Mouse (Mus musculus) frontal cortex, postnatal 36 days (tissue): ENCODE measurements around the gene Vamp5.

Experiments
- DNase-seq, 2 experiments: peaks; one replicate each; pipeline ENCODE4 v3.0.0; 2022; ENCODE audit warnings: low spot score in 2 of 2

Gene Vamp5

DNA sequence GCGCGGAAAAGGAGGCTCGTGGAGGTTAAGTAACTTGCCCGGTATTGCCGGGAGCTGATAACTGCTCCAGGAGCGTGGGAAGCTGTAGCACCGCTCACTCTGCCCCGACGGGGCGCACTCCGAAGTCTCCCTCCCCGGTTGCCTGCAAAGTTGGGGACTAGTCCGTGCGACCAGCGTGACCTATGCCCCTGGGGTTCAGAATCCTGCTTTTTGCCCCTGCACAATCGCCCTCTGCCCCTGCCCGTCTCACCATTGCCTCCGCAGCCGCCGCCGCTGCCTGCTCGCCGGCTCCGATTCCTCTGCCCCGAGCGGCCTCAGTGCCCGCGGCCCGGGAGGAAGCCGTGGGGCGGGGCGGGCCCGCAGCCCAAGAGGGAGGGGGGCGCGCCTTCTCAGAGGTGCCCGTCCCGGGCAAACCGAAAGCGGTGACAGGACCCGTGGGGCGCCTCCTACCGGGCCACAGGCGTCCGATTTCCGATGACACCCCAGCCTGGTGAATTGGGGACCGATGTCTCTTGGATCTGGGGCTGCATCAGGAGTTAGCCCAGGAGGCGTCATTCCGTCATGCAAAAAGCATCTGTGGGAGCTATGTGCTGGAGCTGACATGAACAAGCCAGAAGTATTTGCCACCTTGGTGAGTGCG is at the start of gene Vamp5:
TSS of gene Vamp5 (minus strand) at position 338 of the 640 bp plus-strand sequence.
- DNase-seq, result no peak

DNA sequence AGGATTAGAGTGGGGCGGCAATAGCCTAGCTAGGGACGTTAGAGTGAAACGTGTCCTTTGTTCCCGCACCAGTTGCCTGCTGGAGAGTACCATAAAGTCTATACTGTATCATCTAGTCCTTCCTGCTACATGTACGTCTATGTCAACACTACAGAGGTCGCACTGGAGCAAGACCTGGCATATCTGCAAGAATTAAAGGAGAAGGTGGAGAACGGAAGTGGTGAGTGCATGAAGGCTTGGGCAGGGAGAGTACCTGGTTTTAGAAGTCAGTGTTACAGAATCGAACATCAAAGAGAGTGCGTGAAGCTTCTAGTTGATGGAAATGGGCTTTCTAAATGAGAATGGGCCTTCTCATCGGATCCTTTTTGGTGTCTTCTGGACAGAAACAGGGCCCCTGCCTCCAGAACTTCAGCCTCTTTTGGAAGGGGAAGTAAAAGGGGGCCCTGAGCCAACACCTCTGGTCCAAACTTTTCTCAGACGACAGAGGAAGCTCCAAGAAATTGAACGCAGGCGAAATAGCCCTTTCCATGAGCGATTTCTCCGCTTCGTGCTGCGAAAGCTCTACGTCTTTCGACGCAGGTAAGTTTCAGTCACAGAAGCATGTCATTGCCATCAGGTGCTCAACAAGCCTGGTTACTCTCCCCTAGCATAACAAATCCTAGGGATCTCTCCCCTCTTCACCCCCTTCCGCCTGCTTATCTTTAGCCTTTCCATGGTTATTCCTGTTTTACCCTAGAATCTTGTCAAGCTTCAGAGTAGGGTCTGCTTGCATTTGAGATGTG is 49.0 kb upstream of the Vamp5 start:
- no peak for DNase-seq

DNA sequence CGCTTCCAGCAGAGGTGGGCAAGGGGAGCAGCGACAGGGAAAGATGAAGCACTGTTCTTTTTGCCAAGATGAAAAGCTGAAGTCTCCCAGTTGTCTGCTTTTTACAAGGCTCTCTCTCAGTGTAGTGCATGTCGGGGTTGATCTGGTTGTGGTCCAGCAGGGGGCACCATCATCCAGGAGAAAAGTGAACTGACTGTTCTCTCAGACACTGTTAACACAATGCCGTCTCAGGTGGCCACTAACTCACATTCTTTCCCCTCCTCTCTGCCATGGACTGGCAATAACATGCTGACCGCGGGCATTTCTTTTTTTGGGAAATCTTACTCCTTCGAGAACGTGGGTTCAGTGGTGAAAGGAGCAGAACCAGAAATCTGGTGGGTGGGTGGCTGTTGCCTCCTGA is 47.8 kb upstream of the Vamp5 start:
- DNase-seq, result peak; percentile 68 to 76

DNA sequence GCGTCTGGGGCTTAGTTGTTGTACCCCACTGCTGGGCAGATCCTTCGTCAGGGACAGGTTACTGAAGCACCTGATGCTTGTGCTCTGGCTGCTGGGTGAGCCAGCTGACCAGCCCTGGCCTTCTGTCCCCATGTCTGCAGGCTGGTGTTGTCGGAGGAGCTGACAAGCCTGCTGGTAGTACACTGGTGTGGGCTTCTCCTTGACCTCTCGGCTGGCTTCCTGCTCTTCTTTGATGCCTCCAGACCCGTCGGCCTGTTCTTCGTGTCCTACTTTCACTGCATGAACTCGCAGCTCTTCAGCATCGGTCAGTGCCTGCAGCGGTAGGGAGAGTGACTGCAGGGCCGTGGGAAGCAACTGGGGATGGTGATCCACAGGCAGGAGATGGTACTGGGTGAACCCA is 45.4 kb upstream of the Vamp5 start:
- DNase-seq, result no peak

DNA sequence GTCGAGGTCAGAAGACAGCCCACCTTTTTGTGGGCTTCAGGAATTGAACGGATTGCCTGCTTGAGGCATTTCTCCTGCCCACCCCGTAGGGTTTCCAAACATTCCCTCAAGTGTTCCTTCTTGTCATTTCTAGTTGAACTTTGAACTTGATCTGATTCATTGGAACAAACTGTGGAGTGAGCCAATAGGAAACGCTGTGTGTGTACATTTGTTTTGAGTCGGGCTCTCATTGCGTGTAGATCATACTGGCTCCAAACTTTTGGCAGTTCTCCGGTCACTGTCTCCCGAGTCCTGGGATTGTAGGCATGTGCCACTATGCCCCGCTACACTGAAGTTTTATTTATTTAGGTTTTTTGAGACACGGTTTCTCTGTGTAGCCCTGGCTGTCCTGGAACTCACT is 40.6 kb upstream of the Vamp5 start:
- no peak for DNase-seq

DNA sequence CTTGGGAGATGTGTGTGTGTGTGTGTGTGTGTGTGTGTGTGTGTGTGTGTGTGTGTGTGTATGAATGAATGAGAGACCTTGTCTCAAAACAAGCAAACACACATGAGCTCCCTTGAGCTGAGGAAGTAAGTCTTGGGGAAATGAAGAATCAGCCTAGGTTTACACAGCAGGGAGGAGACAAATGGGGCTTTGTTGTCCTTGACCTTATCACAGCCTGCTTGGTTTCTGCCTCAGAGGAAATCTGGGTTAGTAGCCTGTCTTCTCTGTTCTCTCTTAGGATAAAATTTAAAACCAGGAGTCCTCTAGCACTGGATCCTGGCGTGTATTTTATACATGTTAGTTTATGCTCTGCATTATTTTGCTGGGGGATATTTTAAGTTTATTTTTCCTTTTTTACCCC is 39.5 kb upstream of the Vamp5 start:
- DNase-seq, result no peak

DNA sequence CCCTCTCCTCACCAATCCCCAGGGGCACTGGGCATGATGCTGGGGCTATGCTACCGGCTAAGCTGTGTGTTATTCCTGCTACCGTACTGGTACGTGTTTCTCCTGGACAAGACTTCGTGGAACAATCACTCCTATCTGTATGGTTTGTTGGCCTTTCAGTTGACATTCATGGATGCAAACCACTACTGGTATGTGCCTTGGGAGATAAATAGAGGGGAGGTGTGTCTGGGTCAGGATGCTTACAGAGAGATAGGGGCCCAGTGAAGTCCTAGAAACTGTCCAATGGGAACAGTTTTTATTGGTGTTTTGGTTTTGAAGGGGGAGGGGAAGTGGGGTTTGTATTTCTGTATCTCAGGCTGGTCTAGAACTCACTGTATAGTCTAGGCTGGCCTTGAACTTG is 38.0 kb upstream of the Vamp5 start:
- DNase-seq, result no peak

DNA sequence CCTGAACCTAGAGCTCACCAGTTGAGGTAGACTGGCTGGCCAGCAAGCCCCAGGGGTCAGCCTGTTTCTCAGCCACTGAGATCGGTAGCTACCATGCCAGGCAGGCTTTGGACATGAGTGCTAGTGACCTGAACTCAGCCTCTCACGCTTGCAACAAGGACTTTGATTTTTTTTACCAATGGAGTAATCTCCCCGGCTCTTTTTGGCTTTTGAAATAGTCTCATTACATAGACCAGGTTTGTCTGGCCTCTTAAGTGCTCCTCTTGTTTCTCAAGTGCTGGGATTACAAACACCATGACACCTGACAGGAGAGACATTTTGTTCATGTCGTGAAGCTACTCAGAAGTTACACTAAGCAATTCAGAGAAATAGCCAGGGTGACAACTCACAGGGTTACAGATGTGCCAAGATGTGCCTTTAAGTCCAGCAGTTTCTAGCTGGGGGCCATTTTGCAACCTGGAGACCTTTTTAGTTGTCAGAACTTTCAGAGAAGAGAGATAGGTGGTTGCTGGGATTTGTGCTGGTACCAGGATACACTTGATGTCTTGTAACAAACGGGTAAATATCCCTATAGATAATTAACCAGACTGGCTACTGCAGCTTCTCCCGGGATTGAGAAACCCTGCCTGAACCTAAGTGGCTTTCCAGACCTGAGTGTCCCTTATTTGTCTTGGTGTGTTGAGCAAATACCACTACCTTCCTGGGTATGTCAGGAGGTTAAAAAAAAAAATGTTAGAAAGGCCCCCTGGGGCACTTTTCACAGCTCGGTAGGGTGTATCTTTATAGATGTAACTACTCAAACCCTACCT is 35.9 kb upstream of the Vamp5 start:
- no peak for DNase-seq

DNA sequence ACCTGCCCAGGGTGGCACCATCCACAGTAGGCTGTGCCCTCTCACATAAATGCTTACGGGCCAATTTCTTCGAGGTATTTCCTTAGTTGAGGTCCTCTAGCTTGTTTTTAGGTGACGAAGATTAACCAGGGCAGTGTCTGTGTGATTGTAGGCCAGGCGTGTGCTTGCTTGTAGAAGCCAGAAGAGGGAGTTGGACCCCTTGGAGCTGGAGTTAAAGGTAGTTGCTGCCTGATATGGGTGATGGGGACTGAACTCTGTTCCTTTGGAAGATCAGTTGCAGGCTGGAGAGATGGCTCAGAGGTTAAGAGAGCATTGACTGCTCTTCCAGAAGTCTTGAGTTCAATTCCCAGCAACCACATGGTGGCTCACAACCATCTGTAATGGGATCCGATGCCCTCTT is 34.9 kb upstream of the Vamp5 start:
- DNase-seq, result no peak

DNA sequence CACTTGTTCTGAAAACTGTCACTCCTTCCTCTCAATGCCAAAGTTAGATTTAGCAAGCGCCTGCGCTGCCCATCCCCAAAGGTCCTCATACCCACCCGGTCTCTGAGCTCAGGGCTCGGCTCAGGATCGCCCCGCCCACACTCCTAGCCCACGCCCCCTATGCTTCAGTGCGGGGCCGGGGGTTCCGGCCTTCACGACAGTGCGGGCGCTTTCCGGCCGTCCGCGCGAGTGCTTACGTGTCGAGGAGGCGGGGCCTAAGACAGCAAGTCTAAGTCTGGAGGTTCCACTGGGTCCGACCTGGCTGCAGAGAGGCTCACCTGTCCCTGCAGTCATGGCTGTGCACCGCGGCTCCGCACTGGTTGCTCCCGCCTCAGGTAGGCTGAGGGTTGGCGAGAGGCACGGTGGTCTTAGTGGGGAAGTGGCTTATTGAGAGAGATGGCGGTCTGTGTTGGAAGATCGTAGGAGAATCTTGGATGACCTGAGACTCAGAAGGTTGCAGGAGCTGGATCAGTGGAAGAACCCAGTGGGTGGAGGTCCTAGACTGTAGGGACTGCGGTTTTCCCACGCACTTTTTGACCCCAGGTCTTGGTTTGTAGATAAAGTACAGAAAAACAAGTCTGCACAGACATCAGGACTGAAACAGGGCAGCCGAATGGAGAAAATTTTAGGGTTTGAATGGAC is 33.9 kb upstream of the Vamp5 start, which contains the start of gene Ggcx:
TSS of gene Ggcx (plus strand) at position 233 of the 681 bp plus-strand sequence.
- DNase-seq, result peak; percentile 92 to 94

DNA sequence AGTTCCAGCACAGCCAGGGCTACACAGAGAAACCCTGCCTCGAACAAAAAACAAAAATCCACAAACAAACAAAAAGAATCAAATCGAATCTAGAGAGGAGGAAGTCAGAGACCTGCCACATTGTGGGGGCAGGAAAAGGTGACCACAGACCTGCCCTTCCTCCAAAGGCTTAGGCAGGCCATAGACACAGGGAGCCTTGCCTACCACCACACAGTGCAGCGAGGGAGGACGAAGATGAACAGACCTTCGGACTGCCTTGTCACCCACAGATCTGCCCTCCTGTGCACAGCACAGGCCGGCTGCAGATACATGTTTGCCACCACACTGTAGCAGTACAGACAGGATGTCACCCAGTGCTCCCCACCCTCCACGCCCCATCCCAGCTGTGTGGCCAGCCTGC is 30.2 kb upstream of the Vamp5 start:
- DNase-seq, result no peak

DNA sequence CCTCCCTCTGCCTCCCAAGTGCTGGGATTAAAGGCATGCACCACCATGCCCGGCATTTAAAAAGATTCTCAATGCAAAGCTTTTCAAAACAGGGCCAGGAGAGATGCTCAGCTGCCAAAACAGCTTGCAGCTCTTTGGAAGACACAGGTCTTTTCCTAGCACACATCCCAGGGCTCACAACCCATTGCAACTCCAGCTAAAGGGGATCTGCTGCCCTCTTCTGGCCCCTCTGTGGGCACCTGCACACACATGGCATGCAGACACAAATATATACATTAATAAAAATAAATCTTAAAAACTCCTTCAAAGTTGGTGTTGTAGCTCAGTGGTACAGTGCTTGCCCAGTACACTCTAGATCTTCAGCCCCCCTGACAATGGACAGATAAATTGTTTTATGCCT is 29.7 kb upstream of the Vamp5 start:
- DNase-seq, result no peak

DNA sequence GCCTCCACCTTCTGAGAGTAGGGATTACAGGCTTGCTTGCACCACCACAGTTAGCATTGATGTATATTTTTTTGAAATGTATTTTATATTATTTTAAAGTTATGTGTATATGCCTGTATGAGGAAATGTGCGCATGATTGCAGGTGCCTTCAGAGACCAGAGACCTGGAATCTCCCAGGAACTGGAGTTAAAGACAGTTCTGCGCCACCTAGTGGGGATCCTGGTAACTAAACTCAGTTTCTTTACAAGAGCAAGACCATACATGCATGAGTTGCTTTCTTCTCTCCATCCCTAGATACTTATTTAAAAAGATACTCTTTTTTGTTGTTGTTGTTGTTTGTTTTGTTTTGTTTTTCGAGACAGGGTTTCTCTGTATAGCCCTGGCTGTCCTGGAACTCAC is 29.3 kb upstream of the Vamp5 start:
- DNase-seq, result peak in 1 of 2 experiments; percentile 80

DNA sequence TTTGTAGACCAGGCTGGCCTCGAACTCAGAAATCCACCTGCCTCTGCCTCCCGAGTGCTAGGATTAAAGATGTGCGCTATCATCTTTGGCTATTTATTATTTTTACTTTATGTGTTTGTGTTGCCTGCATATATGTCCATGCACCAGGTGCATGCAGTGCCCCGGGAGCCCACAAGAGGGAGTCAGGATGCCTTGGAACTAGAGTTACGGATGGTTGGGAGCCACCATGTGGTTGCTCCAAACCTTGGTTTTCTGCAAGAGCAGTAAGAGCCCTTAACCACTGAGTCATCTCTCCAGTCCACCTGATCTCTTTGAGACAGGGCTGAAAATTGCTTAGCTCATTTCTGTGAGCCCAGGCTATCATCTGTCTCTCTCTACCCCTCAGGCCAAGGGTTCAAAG is 26.9 kb upstream of the Vamp5 start:
- peak; percentile 79 to 85 for DNase-seq

DNA sequence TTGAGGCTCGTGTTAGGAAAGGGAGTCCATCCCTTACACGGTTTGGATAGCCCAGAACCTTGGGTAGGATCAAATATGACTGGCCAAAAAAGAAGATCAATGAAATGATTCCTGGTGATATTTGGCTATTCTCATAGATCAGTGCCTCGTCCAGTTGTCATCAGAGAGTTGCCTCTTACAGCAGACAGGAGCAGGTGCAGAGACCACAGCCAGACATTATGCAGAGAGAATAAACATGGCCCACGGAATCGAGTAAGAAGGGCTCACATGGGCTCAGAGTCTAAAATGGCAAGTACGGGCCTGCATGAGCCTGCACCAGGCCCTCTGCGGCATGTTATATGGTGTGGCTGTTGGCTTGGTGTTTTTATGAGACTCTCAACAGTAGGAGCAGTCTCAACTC is 25.1 kb upstream of the Vamp5 start:
- DNase-seq, result no peak

DNA sequence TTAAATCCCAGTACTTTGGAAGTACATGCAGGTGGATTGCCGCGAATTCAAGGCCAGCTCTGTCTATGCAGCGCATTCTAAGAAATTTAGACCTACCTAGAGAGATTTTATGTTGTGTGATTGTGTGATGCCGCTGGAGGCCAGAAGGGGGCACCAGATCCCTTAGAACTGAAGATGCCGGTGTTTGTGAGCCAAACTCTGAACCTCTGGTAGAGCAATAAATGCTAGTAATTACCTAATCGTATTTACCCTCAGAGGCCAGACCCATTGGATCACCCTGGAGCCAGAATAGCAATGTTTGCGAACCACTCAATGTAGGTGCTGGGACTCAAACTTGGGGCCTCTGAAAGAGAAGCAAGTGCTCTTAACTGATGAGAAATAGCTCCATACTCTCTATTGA is 21.6 kb upstream of the Vamp5 start:
- peak; percentile 59 to 76 for DNase-seq

DNA sequence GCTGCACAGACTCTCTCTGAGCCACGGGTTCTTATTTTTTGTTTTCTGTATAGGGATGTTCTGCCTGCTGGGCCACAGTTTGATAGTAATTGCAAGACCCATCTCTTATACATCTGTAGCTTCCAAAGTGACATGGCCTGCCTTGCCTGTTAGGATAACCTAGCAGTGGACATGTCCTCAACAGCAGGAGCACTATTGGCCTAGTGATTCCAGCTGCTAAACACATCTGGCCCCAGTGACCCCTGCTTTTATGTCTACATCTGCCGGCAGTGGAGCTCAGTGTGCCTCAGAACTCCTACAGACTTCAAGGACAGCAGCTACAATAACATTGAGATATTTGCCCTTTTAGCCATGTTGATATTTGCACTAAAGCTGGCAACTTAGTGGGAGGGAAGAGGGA is 19.7 kb upstream of the Vamp5 start:
- no peak for DNase-seq

DNA sequence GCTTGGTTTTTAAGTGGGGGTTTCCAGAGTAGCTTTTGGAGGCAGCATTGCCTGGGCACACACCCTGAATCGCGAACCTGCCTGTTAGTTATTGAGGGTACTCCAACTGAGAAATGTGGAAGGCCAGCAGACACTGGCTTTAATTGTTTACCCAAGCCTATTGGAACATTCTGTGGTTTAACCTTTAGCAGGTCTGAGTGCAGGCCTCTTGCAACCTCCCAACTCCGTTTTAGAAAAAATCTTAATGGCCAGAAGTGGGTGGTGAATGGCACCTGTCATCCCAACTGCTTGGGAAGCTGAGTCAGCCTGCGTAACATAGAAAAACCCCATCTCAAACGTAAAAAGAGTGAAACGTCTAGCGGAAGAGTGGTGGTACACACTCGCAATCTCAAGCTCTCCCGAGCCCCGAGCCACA is 16.6 kb upstream of the Vamp5 start:
- no peak for DNase-seq

DNA sequence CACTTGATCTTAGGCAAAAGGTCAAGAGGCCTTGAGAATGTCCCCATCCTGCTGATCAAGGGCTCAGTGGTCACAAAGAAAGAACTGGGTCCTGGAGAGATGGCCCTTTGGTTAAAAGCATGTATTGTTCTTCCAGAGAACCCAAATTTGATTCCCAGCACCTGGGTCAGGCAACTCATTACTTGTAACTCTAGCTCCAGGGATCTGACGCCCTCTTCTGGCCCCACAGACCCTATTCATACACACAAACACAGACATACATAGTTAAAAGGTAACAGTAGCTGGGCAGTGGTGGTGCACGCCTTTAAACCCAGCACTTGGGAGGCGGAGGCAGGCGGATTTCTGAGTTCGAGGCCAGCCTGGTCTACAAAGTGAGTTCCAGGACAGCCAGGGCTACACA is 12.1 kb upstream of the Vamp5 start:
- no peak for DNase-seq

DNA sequence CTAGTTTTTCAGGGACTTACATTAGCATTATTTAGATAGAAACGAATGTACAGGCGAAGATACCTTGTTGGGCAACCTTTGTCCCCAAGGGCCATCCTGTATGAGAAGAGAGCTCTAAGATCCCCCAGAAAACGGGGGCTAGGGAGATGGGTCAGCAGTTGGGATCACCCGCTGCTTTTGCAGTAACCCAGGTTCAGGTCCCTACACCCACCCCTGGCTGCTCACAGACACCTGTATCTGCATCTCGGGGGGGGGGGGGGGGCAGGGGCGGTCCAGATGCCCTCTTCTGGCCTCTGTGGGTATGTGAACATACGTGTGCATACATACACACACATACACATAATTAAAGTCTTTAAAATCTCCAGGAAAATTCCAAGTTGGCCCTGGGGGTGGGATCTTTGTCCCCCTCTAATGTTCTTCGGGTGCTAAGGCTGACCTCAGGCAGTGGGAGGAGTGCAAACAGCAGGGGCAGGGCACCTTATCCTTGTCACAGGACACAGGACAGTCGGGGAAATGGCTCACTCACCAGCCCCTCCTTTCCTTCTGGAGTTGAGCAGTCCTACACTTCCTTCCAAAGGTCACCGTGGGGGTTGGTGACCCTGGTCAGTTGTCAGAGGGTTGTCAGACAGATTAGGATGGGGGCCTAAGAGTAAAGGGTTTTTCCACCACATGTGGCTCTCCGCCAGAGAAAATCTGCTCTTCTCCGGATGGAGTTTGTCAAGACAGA is 10.7 kb upstream of the Vamp5 start:
- no peak for DNase-seq
